Comparison of ENCODE assay signal across 26 mouse cellular contexts in the genomic region with DNA sequence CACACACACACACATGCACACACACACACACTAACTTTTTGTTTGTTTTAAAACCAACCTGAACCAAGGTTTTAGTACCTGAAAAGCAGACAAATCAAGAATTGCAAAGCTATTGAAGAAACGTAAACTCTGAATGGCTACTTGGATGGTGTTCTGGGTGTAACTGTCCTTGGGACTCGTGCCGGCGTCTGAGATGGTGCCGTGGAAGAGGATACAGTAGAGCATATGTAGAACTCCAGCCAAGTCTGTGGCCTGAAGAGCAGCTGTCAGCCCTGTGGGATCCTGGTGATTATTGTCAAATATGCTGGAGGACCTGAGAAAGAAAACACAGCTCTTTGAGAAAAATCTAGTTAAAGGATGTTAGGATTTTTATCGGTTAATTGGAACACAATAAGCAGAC. TPM values are rescaled to one million over a fixed set of nuclear protein-coding genes. Genes with fewer than 3 reads are reported as not detected.
A peak's percentile ranks its signal among the peaks of the same experiment; 100 is the strongest.
DNase-seq lines count a peak whose midpoint lies in the region; ATAC-seq lines count a peak whose summit lies in the region.
"Had no signal": no experiment of that assay in that cellular context is flagged by ENCODE, and none has a peak within 500 bp of the region (broad histone marks: within the 10 kb centered on the region; RNA-seq: fewer than 3 reads in every experiment).

No protein-coding gene starts in this region.

- no peak overlapping the region for H3K27ac ChIP-seq in forebrain, embryonic 12.5 days
- H3K27ac ChIP-seq: forebrain, embryonic 10.5 days; gastrocnemius, adult 2 months; heart, embryonic 15.5 days; hindbrain, embryonic 14.5 days; hindbrain, postnatal 0 days had no signal

- peak; percentile 12 for DNase-seq in cerebellum, adult 11-12 months
- DNase-seq in cerebellum, postnatal 4 days (ENCODE audit: low spot score in 2 of 2), result no peak
- DNase-seq in cerebellum, adult 9-10 months, result peak; percentile 31
- no peak for DNase-seq in cerebellum, adult 11 months
- DNase-seq in brain, adult 2 months (ENCODE audit: low read depth, low spot score), result peak; percentile 45
- DNase-seq in cerebellum, postnatal 14 days, result peak; percentile 28 to 40
- no peak for DNase-seq in yolk sac, embryonic 10.5 days (ENCODE audit: low spot score)
- DNase-seq: adrenal gland, adult 8-10 months; adrenal gland, postnatal 25 days; forebrain, postnatal 0 days; gastrocnemius, adult 2 months; heart, adult 18-20 months; heart, postnatal 10 days; heart, postnatal 4 days; kidney, adult 18-20 months had no signal

- ATAC-seq in forebrain, embryonic 12.5 days (ENCODE audit: low FRiP score), result no peak
- ATAC-seq: activated CD4-positive, CD25-positive, alpha-beta regulatory T cell, adult 4 months; forebrain, embryonic 14.5 days; forebrain, postnatal 0 days; hindbrain, postnatal 0 days; inflammation-experienced regulatory T-cells, adult 6 months; intestine, embryonic 16.5 days had no signal

- no peaks in the 10 kb centered on the region for H3K27me3 ChIP-seq in forebrain, embryonic 12.5 days
- H3K27me3 ChIP-seq: heart, embryonic 12.5 days; heart, embryonic 15.5 days had no signal

- no peaks in the 10 kb centered on the region for H3K36me3 ChIP-seq in forebrain, embryonic 12.5 days (replicated peaks)
- H3K36me3 ChIP-seq: forebrain, embryonic 10.5 days; heart, embryonic 12.5 days; heart, embryonic 15.5 days had no signal

- no peaks in the 10 kb centered on the region for H3K9me3 ChIP-seq in forebrain, embryonic 12.5 days
- H3K9me3 ChIP-seq: forebrain, embryonic 10.5 days; heart, embryonic 12.5 days; heart, embryonic 15.5 days had no signal

- no peak overlapping the region for H3K4me3 ChIP-seq in forebrain, embryonic 12.5 days (replicated peaks)
- H3K4me3 ChIP-seq: forebrain, embryonic 10.5 days; gastrocnemius, adult 2 months; heart, embryonic 12.5 days; heart, embryonic 15.5 days had no signal

- no peak overlapping the region for H3K4me2 ChIP-seq in forebrain, embryonic 12.5 days
- H3K4me2 ChIP-seq: heart, embryonic 12.5 days; heart, embryonic 15.5 days; hindbrain, embryonic 14.5 days had no signal

- 94% methylated on average over 6 of the region's 6 CpGs for WGBS in forebrain, embryonic 12.5 days

- no peaks in the 10 kb centered on the region for H3K4me1 ChIP-seq in forebrain, embryonic 12.5 days
- H3K4me1 ChIP-seq: heart, embryonic 15.5 days had no signal

- no peak overlapping the region for H3K9ac ChIP-seq in forebrain, embryonic 12.5 days
- H3K9ac ChIP-seq: forebrain, postnatal 0 days; heart, embryonic 12.5 days; heart, embryonic 15.5 days; hindbrain, embryonic 14.5 days had no signal

RNA-seq across cellular contexts. Expression of a gene that starts 47.7 kb away (rescaled TPM):
- 0.68 and 0.73 TPM in 2 replicates for polyA plus RNA-seq in forebrain, embryonic 12.5 days (2016; fragmentation: Nextera tagmentation; extraction: Ambion mirVana)
- polyA plus RNA-seq: activated CD4-positive, CD25-positive, alpha-beta regulatory T cell, adult 4 months; forebrain, postnatal 0 days; frontal cortex, adult 2 months; inflammation-experienced regulatory T-cells, adult 6 months had no signal

Comparison
In these comparisons a context has a peak if more than half of its experiments do, and no peak if none do; other contexts are left out.
1. DNase-seq: peak in cerebellum, adult 11-12 months (single experiment), cerebellum, adult 9-10 months (single experiment), brain, adult 2 months (single experiment) and cerebellum, postnatal 14 days (2 of 2); none in cerebellum, postnatal 4 days (0 of 2), cerebellum, adult 11 months (single experiment) and yolk sac, embryonic 10.5 days (single experiment).